Mouse (Mus musculus) hindbrain, embryonic 10.5 days (tissue): ENCODE results near the gene Dclk1. TPM values are rescaled to one million over a fixed set of nuclear protein-coding genes. Genes with fewer than 3 reads are reported as not detected.

Experiments
- DNase-seq: peaks from one replicate; pipeline ENCODE4 v3.0.0-alpha.2; 2017; ENCODE audit warnings: low spot score
- H3K27ac ChIP-seq: fragments of 300-500 bp; sonication (generic); 2 replicates; pipeline ENCODE4 v1.5.1; 2016; ENCODE audit warnings: mild to moderate bottlenecking, moderate library complexity
- H3K27me3 ChIP-seq: fragments of 300-500 bp; sonication (generic); 2 replicates; pipeline ENCODE4 v1.6.1; 2016; ENCODE audit warnings: mild to moderate bottlenecking; ENCODE audit not compliant: poor library complexity, insufficient read depth, severe bottlenecking
- H3K36me3 ChIP-seq: fragments of 300-500 bp; sonication (generic); 2 replicates; pipeline ENCODE4 v1.6.1; 2016; ENCODE audit warnings: mild to moderate bottlenecking, moderate library complexity
- H3K4me1 ChIP-seq: fragments of 300-500 bp; sonication (generic); replicated peaks from 2 replicates; pipeline ENCODE4 v1.6.1; 2016; ENCODE audit warnings: mild to moderate bottlenecking
- H3K4me3 ChIP-seq: fragments of 300-500 bp; sonication (generic); 2 replicates; pipeline ENCODE4 v1.5.1; 2016; ENCODE audit warnings: mild to moderate bottlenecking, moderate library complexity
- H3K9me3 ChIP-seq: fragments of 300-500 bp; sonication (generic); 2 replicates; pipeline ENCODE4 v1.6.1; 2016; ENCODE audit warnings: mild to moderate bottlenecking, moderate library complexity
- WGBS: fragments of 180-500 bp; shearing (Covaris S2); methylation state at CpG from one replicate; pipeline ENCODE4 v1.1.7; 2016; 5-methylcytosine and 5-hydroxymethylcytosine counted together
- polyA plus RNA-seq: library from polyadenylated mRNA; unstranded; fragments of >200 nt; fragmentation: Nextera tagmentation; extraction: Ambion mirVana; gene quantifications from 2 replicates; pipeline ENCODE4 v1.2.1, GENCODE M21; 2016

Dclk1 gene
- polyA plus RNA-seq, 1 experiment from 2014 or later, result 81.6 TPM

GRCm38 (mm10) chr3:55392605-55393004, 150.4 kb downstream of the Dclk1 start:
- Histone ChIP-seq H3K36me3 (no peaks in the 10 kb centered on the region), H3K4me3 (no peak overlapping the region), H3K9me3 (no peaks in the 10 kb centered on the region), H3K4me1 (0 out of 2 replicates have a peak, but pooled peaks cover 5% of the 10 kb centered on the region), H3K27ac (no peak overlapping the region), H3K27me3 (no peaks in the 10 kb centered on the region)
- WGBS, result 88% methylated on average over 3 of the region's 3 CpGs
- no peak for DNase-seq

- no peak for DNase-seq
- no peak overlapping the region for H3K27ac ChIP-seq
- no peaks in the 10 kb centered on the region for H3K36me3 ChIP-seq
- H3K4me3 ChIP-seq, result no peak overlapping the region
- 0 out of 2 replicates have a peak, but pooled peaks cover 5% of the 10 kb centered on the region for H3K4me1 ChIP-seq
- WGBS, result 87% methylated on average over 3 of the region's 3 CpGs
- no peaks in the 10 kb centered on the region for H3K27me3 ChIP-seq
- H3K9me3 ChIP-seq, result no peaks in the 10 kb centered on the region
These were observed 151.4 kb downstream of the Dclk1 start for GRCm38 (mm10) chr3:55393549-55393948.

- no peaks in the 10 kb centered on the region for H3K27me3 ChIP-seq
- DNase-seq, result no peak
- WGBS, result 68% methylated on average over 2 of the region's 2 CpGs
- H3K36me3 ChIP-seq, result no peaks in the 10 kb centered on the region
- H3K27ac ChIP-seq, result no peak overlapping the region
- no peak overlapping the region for H3K4me3 ChIP-seq
- 0 out of 2 replicates have a peak, but pooled peaks cover 5% of the 10 kb centered on the region for H3K4me1 ChIP-seq
- no peaks in the 10 kb centered on the region for H3K9me3 ChIP-seq
These were observed 154.6 kb downstream of the Dclk1 start for GRCm38 (mm10) chr3:55396792-55397191.

- Histone ChIP-seq H3K4me1 (0 out of 2 replicates have a peak, but pooled peaks cover 5% of the 10 kb centered on the region), H3K36me3 (no peaks in the 10 kb centered on the region), H3K27ac (no peak overlapping the region), H3K9me3 (no peaks in the 10 kb centered on the region), H3K4me3 (no peak overlapping the region), H3K27me3 (no peaks in the 10 kb centered on the region)
- 85% methylated on average over 6 of the region's 6 CpGs for WGBS
- DNase-seq, result no peak
These were observed 155.9 kb downstream of the Dclk1 start for GRCm38 (mm10) chr3:55397752-55398693.

GRCm38 (mm10) chr3:55401236-55401635, 159.1 kb downstream of the Dclk1 start:
- 87% methylated on average over 1 of the region's 1 CpGs for WGBS

GRCm38 (mm10) chr3:55404751-55405150, 162.6 kb downstream of the Dclk1 start:
- Histone ChIP-seq H3K4me1 (0 out of 2 replicates have a peak, but pooled peaks cover 3% of the 10 kb centered on the region), H3K9me3 (no peaks in the 10 kb centered on the region), H3K27ac (no peak overlapping the region), H3K4me3 (no peak overlapping the region), H3K27me3 (no peaks in the 10 kb centered on the region), H3K36me3 (no peaks in the 10 kb centered on the region)
- 96% methylated on average over 7 of the region's 7 CpGs for WGBS
- no peak for DNase-seq

More at GRCm38 (mm10) chr3:55401236-55401635, 159.1 kb downstream of the Dclk1 start:
- Histone ChIP-seq H3K4me3 (no peak overlapping the region), H3K27ac (no peak overlapping the region), H3K4me1 (0 out of 2 replicates have a peak, but pooled peaks cover 5% of the 10 kb centered on the region), H3K36me3 (no peaks in the 10 kb centered on the region), H3K9me3 (no peaks in the 10 kb centered on the region), H3K27me3 (no peaks in the 10 kb centered on the region)
- DNase-seq, result no peak

- WGBS, result 77% methylated on average over 7 of the region's 7 CpGs
- Histone ChIP-seq H3K4me1 (0 out of 2 replicates have a peak, but pooled peaks cover 3% of the 10 kb centered on the region), H3K27me3 (no peaks in the 10 kb centered on the region), H3K27ac (no peak overlapping the region), H3K4me3 (no peak overlapping the region), H3K9me3 (peaks cover 3% of the 10 kb centered on the region; the same call in 1 of the 2 replicates), H3K36me3 (no peaks in the 10 kb centered on the region)
- no peak for DNase-seq
These were observed 164.5 kb downstream of the Dclk1 start for GRCm38 (mm10) chr3:55406616-55407015.

GRCm38 (mm10) chr3:55411547-55411946, 169.4 kb downstream of the Dclk1 start:
- H3K36me3 ChIP-seq, result no peaks in the 10 kb centered on the region
- no peak for DNase-seq
- H3K4me3 ChIP-seq, result no peak overlapping the region
- peaks cover 10% of the 10 kb centered on the region for H3K4me1 ChIP-seq
- no peak overlapping the region for H3K27ac ChIP-seq
- H3K9me3 ChIP-seq, result peaks cover 3% of the 10 kb centered on the region; the same call in 1 of the 2 replicates
- H3K27me3 ChIP-seq, result no peaks in the 10 kb centered on the region; the same call in 1 of the 2 replicates

GRCm38 (mm10) chr3:55415527-55415950, 173.4 kb downstream of the Dclk1 start:
- 15% methylated on average over 14 of the region's 14 CpGs for WGBS
- DNase-seq, result peak; percentile 44
- Histone ChIP-seq H3K27me3 (no peaks in the 10 kb centered on the region; the same call in 1 of the 2 replicates), H3K4me3 (peak overlapping the region; percentile 28), H3K9me3 (peaks cover 3% of the 10 kb centered on the region; the same call in 1 of the 2 replicates), H3K4me1 (peaks cover 23% of the 10 kb centered on the region), H3K36me3 (no peaks in the 10 kb centered on the region), H3K27ac (peak overlapping the region; percentile 78)

- H3K9me3 ChIP-seq, result no peaks in the 10 kb centered on the region
- H3K4me3 ChIP-seq, result no peak overlapping the region
- H3K27me3 ChIP-seq, result no peaks in the 10 kb centered on the region; the same call in 1 of the 2 replicates
- peaks cover 44% of the 10 kb centered on the region for H3K4me1 ChIP-seq
- DNase-seq, result no peak
- 66% methylated on average over 6 of the region's 6 CpGs for WGBS
- peak overlapping the region; percentile 37 for H3K27ac ChIP-seq
- H3K36me3 ChIP-seq, result no peaks in the 10 kb centered on the region
These were observed 176.7 kb downstream of the Dclk1 start for GRCm38 (mm10) chr3:55418845-55419244.

GRCm38 (mm10) chr3:55419334-55419733, 177.2 kb downstream of the Dclk1 start:
- H3K4me1 ChIP-seq, result peaks cover 49% of the 10 kb centered on the region
- no peaks in the 10 kb centered on the region for H3K36me3 ChIP-seq
- H3K27ac ChIP-seq, result peak overlapping the region; percentile 71
- no peak for DNase-seq
- no peak overlapping the region for H3K4me3 ChIP-seq
- no peaks in the 10 kb centered on the region for H3K9me3 ChIP-seq
- no peaks in the 10 kb centered on the region; the same call in 1 of the 2 replicates for H3K27me3 ChIP-seq
- WGBS, result 24% methylated on average over 3 of the region's 3 CpGs

- no peaks in the 10 kb centered on the region for H3K27me3 ChIP-seq
- no peak overlapping the region for H3K27ac ChIP-seq
- no peaks in the 10 kb centered on the region for H3K36me3 ChIP-seq
- peaks cover 50% of the 10 kb centered on the region for H3K4me1 ChIP-seq
- H3K4me3 ChIP-seq, result no peak overlapping the region
- DNase-seq, result no peak
- no peaks in the 10 kb centered on the region for H3K9me3 ChIP-seq
- 63% methylated on average over 8 of the region's 8 CpGs for WGBS
These were observed 178.4 kb downstream of the Dclk1 start for GRCm38 (mm10) chr3:55420436-55421083.
